Mouse (Mus musculus): ENCODE results near the gene Zfand6. TPM values are rescaled to one million over a fixed set of nuclear protein-coding genes. Genes with fewer than 3 reads are reported as not detected.

The Zfand6 gene
- polyA plus RNA-seq, 1 experiment from 2014 or later: 174 TPM

DNA sequence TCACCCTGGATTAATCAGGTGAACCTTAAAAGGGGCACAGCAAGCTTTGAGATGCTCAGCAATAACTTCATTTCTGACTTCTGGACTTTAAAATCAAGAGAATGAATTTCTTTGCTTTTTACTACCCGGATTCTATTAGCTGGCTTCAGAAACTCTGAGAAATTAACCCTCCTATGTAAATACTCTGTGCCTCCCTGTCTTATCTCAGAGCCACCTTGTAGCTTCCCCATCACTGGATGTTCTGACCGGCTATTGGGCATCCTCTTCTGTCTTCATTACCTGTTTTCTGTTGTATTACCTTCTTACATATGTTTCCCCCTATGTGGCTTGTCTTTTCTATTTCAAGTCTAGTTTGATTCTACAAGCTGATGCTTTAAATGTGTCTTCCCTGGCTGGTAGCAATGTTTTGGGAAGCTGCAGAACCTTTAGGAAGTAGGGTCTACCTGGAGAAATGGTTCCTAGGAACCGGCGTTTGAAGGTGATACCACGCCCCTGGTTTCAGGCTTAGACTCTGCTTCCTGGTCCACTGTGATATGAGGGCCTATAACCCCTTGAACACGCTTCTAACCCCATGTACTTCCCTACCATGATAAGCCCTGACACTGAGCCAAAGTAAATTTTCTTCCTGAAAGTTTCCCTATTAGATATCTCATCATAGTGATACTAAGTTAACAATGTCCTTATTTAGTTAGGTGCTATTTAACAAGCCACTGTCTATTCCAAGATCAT is 46.3 kb downstream of the Zfand6 start:
- Histone ChIP-seq H3K4me2 (replicated peaks) (no peak overlapping the region), H3K27me3 (replicated peaks) (no peaks in the 10 kb centered on the region), H3K9ac (no peak overlapping the region), H3K27ac (no peak overlapping the region), H3K4me3 (replicated peaks) (no peak overlapping the region), H3K36me3 (no peaks in the 10 kb centered on the region), H3K9me3 (no peaks in the 10 kb centered on the region), H3K4me1 (replicated peaks) (no peaks in the 10 kb centered on the region)
- 74% methylated on average over 6 of the region's 6 CpGs for WGBS
- peak; percentile 75; the same call in 1 of the 2 replicates for ATAC-seq

GRCm38 (mm10) chr7:84642159-84642928 is 47.4 kb downstream of the Zfand6 start:
- no peak overlapping the region for H3K4me3 ChIP-seq (replicated peaks)
- H3K27ac ChIP-seq: no peak overlapping the region
- H3K4me2 ChIP-seq (replicated peaks): no peak overlapping the region
- no peaks in the 10 kb centered on the region for H3K27me3 ChIP-seq (replicated peaks)
- H3K36me3 ChIP-seq: no peaks in the 10 kb centered on the region
- no peak overlapping the region for H3K9ac ChIP-seq
- no peak for ATAC-seq
- no peaks in the 10 kb centered on the region for H3K4me1 ChIP-seq (replicated peaks)
- 84% methylated on average over 6 of the region's 6 CpGs for WGBS
- no peaks in the 10 kb centered on the region for H3K9me3 ChIP-seq

DNA sequence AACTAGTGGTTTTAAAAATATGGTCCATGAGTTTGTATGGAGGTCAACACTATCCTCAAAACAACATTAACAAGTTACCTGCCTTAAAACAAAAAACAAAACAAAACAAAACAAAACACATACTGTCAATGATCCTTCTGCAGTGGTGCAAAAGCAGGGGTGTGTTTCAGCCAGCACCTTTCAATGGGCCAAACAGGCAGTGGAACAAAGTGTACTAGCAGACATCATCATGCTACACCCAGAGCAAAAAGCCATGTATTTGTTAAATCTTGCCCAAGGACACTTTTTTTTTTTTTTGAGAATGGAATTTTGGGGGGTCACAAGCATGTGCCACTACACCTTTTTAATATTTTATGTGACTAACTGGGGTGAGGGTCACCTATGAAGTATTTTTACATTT is 52.8 kb downstream of the Zfand6 start:
- H3K36me3 ChIP-seq: 0 out of 2 replicates have a peak, but pooled peaks cover 2% of the 10 kb centered on the region

DNA sequence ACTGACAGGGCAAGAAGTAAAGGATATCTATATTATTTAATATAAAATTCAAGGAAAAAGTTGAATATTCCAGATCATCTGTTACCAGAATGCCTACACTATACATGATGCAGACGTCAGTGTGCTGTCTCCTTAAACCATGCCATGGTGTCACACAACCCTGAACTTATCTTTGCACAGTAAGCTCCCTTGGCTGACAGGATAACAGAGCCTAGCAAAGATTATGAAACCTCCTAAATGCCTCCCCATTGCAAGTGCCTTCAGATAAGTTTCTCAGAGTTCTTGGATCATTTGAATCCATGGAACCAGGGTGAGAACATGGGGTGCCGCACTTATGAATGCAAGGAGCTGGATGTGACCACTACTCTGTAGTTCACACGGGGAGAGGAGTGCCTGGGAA is 57.9 kb downstream of the Zfand6 start:
- Histone ChIP-seq H3K9ac (no peak overlapping the region), H3K4me1 (replicated peaks) (no peaks in the 10 kb centered on the region), H3K36me3 (0 out of 2 replicates have a peak, but pooled peaks cover 3% of the 10 kb centered on the region), H3K27ac (no peak overlapping the region), H3K9me3 (no peaks in the 10 kb centered on the region), H3K4me3 (replicated peaks) (no peak overlapping the region), H3K4me2 (replicated peaks) (no peak overlapping the region), H3K27me3 (replicated peaks) (no peaks in the 10 kb centered on the region)
- ATAC-seq: no peak
- WGBS: 89% methylated on average over 3 of the region's 3 CpGs

More for the DNA sequence above, 52.8 kb downstream of the Zfand6 start:
- H3K9ac ChIP-seq: no peak overlapping the region
- no peaks in the 10 kb centered on the region for H3K27me3 ChIP-seq (replicated peaks)
- no peak overlapping the region for H3K4me3 ChIP-seq (replicated peaks)
- H3K9me3 ChIP-seq: no peaks in the 10 kb centered on the region
- no peak for ATAC-seq
- H3K4me2 ChIP-seq (replicated peaks): no peak overlapping the region
- no peak overlapping the region for H3K27ac ChIP-seq
- H3K4me1 ChIP-seq (replicated peaks): no peaks in the 10 kb centered on the region

- Histone ChIP-seq H3K9me3 (no peaks in the 10 kb centered on the region), H3K9ac (no peak overlapping the region), H3K4me1 (replicated peaks) (no peaks in the 10 kb centered on the region), H3K4me2 (replicated peaks) (no peak overlapping the region), H3K4me3 (replicated peaks) (no peak overlapping the region), H3K27ac (no peak overlapping the region), H3K36me3 (peaks cover 6% of the 10 kb centered on the region; the same call in 1 of the 2 replicates), H3K27me3 (replicated peaks) (no peaks in the 10 kb centered on the region)
- no peak for ATAC-seq
- 95% methylated on average over 4 of the region's 4 CpGs for WGBS
These were observed 66.0 kb downstream of the Zfand6 start for GRCm38 (mm10) chr7:84623718-84624117.

DNA sequence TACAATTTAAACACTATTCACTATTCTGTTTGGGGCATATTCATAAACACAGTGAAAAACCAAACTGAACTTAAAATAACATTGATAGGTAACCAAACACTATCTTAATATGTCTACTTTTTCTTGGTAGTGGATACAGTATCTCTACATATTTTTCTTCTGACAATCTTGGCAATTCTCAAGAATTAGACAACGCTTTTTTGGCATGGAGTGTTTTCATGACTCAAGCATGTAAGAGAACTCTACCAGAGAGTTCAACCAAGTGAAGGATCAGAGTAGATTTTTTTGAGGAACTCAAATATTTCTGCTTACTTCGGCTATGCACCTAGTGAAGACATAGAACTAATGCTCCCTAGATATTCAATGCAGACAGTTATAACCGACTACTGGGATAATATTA is 68.8 kb downstream of the Zfand6 start:
- WGBS: 89% methylated on average over 3 of the region's 3 CpGs
- H3K4me3 ChIP-seq (replicated peaks): no peak overlapping the region
- H3K27me3 ChIP-seq (replicated peaks): no peaks in the 10 kb centered on the region
- no peak for ATAC-seq
- H3K9ac ChIP-seq: no peak overlapping the region
- H3K4me2 ChIP-seq (replicated peaks): no peak overlapping the region
- no peaks in the 10 kb centered on the region for H3K4me1 ChIP-seq (replicated peaks)
- no peak overlapping the region for H3K27ac ChIP-seq
- H3K36me3 ChIP-seq: peaks cover 6% of the 10 kb centered on the region; the same call in 1 of the 2 replicates
- H3K9me3 ChIP-seq: no peaks in the 10 kb centered on the region

DNA sequence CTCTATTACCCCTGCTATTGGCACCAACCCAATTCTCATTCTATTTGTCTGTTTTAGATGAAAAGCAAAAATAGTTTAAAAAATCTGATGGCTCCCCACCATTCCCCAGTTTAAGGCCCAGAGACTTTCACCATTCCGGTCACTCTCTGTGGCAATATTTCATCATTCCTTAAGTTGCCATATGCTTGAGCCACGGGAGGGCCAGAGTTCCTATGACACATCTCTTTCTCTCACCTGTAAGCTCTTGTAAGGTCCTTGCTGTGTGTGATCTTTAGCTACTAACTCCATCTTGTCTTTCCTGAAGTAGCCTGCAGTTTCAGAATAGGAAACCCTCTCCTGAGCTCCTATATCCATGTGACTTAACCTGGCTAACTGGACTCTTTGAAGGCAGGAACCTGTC is 70.8 kb downstream of the Zfand6 start:
- H3K9ac ChIP-seq: no peak overlapping the region
- H3K4me2 ChIP-seq (replicated peaks): no peak overlapping the region
- H3K9me3 ChIP-seq: no peaks in the 10 kb centered on the region
- ATAC-seq: no peak
- H3K4me3 ChIP-seq (replicated peaks): no peak overlapping the region
- H3K36me3 ChIP-seq: 0 out of 2 replicates have a peak, but pooled peaks cover 2% of the 10 kb centered on the region
- no peak overlapping the region for H3K27ac ChIP-seq
- H3K27me3 ChIP-seq (replicated peaks): no peaks in the 10 kb centered on the region
- whole genome bisulfite sequencing: 89% methylated on average over 2 of the region's 2 CpGs
- H3K4me1 ChIP-seq (replicated peaks): no peaks in the 10 kb centered on the region

- 82% methylated on average over 4 of the region's 4 CpGs for WGBS
- no peak overlapping the region for H3K4me3 ChIP-seq (replicated peaks)
- H3K27me3 ChIP-seq (replicated peaks): no peaks in the 10 kb centered on the region
- no peak overlapping the region for H3K9ac ChIP-seq
- no peaks in the 10 kb centered on the region for H3K9me3 ChIP-seq
- H3K4me2 ChIP-seq (replicated peaks): no peak overlapping the region
- H3K4me1 ChIP-seq (replicated peaks): no peaks in the 10 kb centered on the region
- ATAC-seq: no peak
- H3K27ac ChIP-seq: no peak overlapping the region
- H3K36me3 ChIP-seq: no peaks in the 10 kb centered on the region
These were observed 77.3 kb downstream of the Zfand6 start for GRCm38 (mm10) chr7:84612445-84612844.

GRCm38 (mm10) chr7:84611609-84612008 is 78.2 kb downstream of the Zfand6 start:
- 87% methylated on average over 1 of the region's 1 CpGs for WGBS

GRCm38 (mm10) chr7:84606293-84606749 is 83.4 kb downstream of the Zfand6 start, which contains the start of gene Fah:
TSS of gene Fah (minus strand) at chr7:84606722.
- peak within 1 kb of the TSS; percentile 58 for H3K4me3 ChIP-seq (replicated peaks)
- H3K9ac ChIP-seq: peak within 1 kb of the TSS; percentile 40
- no peaks in the 10 kb centered on the region for H3K9me3 ChIP-seq
- H3K4me2 ChIP-seq (replicated peaks): peak within 1 kb of the TSS; percentile 92
- H3K27ac ChIP-seq: no peak within 1 kb of the TSS
- no peak; the same call in 1 of the 2 replicates for ATAC-seq
- H3K4me1 ChIP-seq (replicated peaks): 0 out of 2 replicates have a peak, but pooled peaks cover 3% of the 10 kb centered on the region
- 3% methylated on average over 10 of the region's 10 CpGs for WGBS
- no peaks in the 10 kb centered on the region for H3K27me3 ChIP-seq (replicated peaks)
- no peaks in the 10 kb centered on the region for H3K36me3 ChIP-seq

More at GRCm38 (mm10) chr7:84611609-84612008, 78.2 kb downstream of the Zfand6 start:
- no peaks in the 10 kb centered on the region for H3K36me3 ChIP-seq
- no peak for ATAC-seq
- no peaks in the 10 kb centered on the region for H3K4me1 ChIP-seq (replicated peaks)
- no peak overlapping the region for H3K4me2 ChIP-seq (replicated peaks)
- H3K9me3 ChIP-seq: no peaks in the 10 kb centered on the region
- no peak overlapping the region for H3K27ac ChIP-seq
- H3K4me3 ChIP-seq (replicated peaks): no peak overlapping the region
- no peak overlapping the region for H3K9ac ChIP-seq
- no peaks in the 10 kb centered on the region for H3K27me3 ChIP-seq (replicated peaks)

- H3K4me2 ChIP-seq (replicated peaks): peak overlapping the region; percentile 92
- peak overlapping the region; percentile 58 for H3K4me3 ChIP-seq (replicated peaks)
- 0 out of 2 replicates have a peak, but pooled peaks cover 3% of the 10 kb centered on the region for H3K4me1 ChIP-seq (replicated peaks)
- H3K36me3 ChIP-seq: no peaks in the 10 kb centered on the region
- under 1% methylated on average over 36 of the region's 36 CpGs for WGBS
- no peak overlapping the region for H3K27ac ChIP-seq
- peak; percentile 93 for ATAC-seq
- no peaks in the 10 kb centered on the region for H3K9me3 ChIP-seq
- peak overlapping the region; percentile 40 for H3K9ac ChIP-seq
- no peaks in the 10 kb centered on the region for H3K27me3 ChIP-seq (replicated peaks)
These were observed 84.0 kb downstream of the Zfand6 start for GRCm38 (mm10) chr7:84605704-84606292.

DNA sequence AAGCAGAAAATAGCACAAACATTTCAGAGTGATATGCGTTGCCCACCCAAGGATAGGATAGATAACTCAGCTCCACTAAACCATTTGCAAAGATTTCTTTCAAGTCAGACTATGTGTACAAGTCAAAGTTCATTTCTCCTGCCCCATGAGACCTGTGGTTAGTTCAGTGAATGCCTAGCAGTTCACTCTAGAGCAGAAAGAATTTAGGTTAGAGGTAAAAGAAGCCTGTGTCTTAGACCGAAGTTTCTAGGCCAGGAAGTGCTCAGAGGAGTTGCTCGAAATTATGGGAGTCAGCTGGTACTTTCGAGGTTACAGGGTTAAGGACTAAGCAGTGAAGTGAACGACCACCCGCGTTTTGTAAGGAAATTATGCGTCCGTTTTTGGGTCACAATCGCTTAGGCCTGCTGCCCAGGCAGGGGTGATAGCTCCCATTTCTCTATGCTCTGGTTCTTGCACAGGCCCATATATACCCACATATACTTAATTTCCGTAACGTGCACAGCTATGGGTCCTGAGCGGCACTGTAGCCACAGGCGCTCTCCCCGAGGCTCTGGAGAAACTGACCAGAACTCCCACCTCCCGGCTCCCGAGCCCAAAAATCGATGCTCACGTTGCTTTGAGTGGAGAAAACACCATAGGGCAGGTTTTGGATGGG is 84.6 kb downstream of the Zfand6 start:
- Histone ChIP-seq H3K36me3 (no peaks in the 10 kb centered on the region), H3K9me3 (no peaks in the 10 kb centered on the region), H3K27me3 (replicated peaks) (no peaks in the 10 kb centered on the region), H3K4me2 (replicated peaks) (peak overlapping the region; percentile 92), H3K4me1 (replicated peaks) (0 out of 2 replicates have a peak, but pooled peaks cover 3% of the 10 kb centered on the region), H3K27ac (no peak overlapping the region), H3K4me3 (replicated peaks) (peak overlapping the region; percentile 58), H3K9ac (peak overlapping the region; percentile 40)
- WGBS: 9% methylated on average over 19 of the region's 19 CpGs
- peak; percentile 42 for ATAC-seq
